Mouse (Mus musculus): ENCODE data around the gene E2f1. TPM values are rescaled to one million over a fixed set of nuclear protein-coding genes. Genes with fewer than 3 reads are reported as not detected.
A peak's percentile ranks its signal among the peaks of the same experiment; 100 is the strongest.

Gene E2f1
- polyA plus RNA-seq, 1 experiment, result 24.2 TPM

- peaks cover 23% of the 10 kb centered on the region for H3K4me1 ChIP-seq
- no peak overlapping the region for H3K4me3 ChIP-seq (replicated peaks)
- TF ChIP-seq FLI1 (IDR thresholded peaks at IDR 0.05; ENCODE audit: low read length) (no peak), GATA1 (IDR thresholded peaks at IDR 0.05; ENCODE audit: borderline replicate concordance, low read length) (no peak)
- H3K36me3 ChIP-seq (replicated peaks; ENCODE audit: low read length), result peaks cover 43% of the 10 kb centered on the region
- peaks cover 5% of the 10 kb centered on the region; the same call in 1 of the 2 replicates for H3K9me3 ChIP-seq
- H3K27me3 ChIP-seq (replicated peaks), result no peaks in the 10 kb centered on the region
These were observed 14.5 kb upstream of the E2f1 start for GRCm38 (mm10) chr2:154583906-154584872.

GRCm38 (mm10) chr2:154581421-154581820 is 11.7 kb upstream of the E2f1 start:
- Histone ChIP-seq H3K9me3 (peaks cover 5% of the 10 kb centered on the region; the same call in 1 of the 2 replicates), H3K4me1 (peaks cover 31% of the 10 kb centered on the region), H3K36me3 (replicated peaks; ENCODE audit: low read length) (peaks cover 17% of the 10 kb centered on the region), H3K4me3 (replicated peaks) (no peak overlapping the region), H3K27me3 (replicated peaks) (no peaks in the 10 kb centered on the region)
- TF ChIP-seq GATA1 (IDR thresholded peaks at IDR 0.05; ENCODE audit: borderline replicate concordance, low read length), result no peak
- TF ChIP-seq FLI1 (IDR thresholded peaks at IDR 0.05; ENCODE audit: low read length), result no peak

- Histone ChIP-seq H3K4me1 (peaks cover 35% of the 10 kb centered on the region), H3K4me3 (replicated peaks) (no peak overlapping the region), H3K9me3 (peaks cover 5% of the 10 kb centered on the region; the same call in 1 of the 2 replicates), H3K36me3 (replicated peaks; ENCODE audit: low read length) (peaks cover 8% of the 10 kb centered on the region), H3K27me3 (replicated peaks) (no peaks in the 10 kb centered on the region)
- TF ChIP-seq FLI1 (IDR thresholded peaks at IDR 0.05; ENCODE audit: low read length) (no peak), GATA1 (IDR thresholded peaks at IDR 0.05; ENCODE audit: borderline replicate concordance, low read length) (no peak)
These were observed 10.9 kb upstream of the E2f1 start for GRCm38 (mm10) chr2:154580586-154580985.

- Histone ChIP-seq H3K4me1 (peaks cover 28% of the 10 kb centered on the region), H3K36me3 (replicated peaks; ENCODE audit: low read length) (no peaks in the 10 kb centered on the region), H3K4me3 (replicated peaks) (no peak overlapping the region), H3K9me3 (peaks cover 5% of the 10 kb centered on the region; the same call in 1 of the 2 replicates), H3K27me3 (replicated peaks) (no peaks in the 10 kb centered on the region)
- TF ChIP-seq FLI1 (IDR thresholded peaks at IDR 0.05; ENCODE audit: low read length), result no peak
These were observed 8.0 kb upstream of the E2f1 start for GRCm38 (mm10) chr2:154577744-154578067.

- Histone ChIP-seq H3K4me1 (peaks cover 32% of the 10 kb centered on the region), H3K27me3 (replicated peaks) (no peaks in the 10 kb centered on the region), H3K36me3 (replicated peaks; ENCODE audit: low read length) (no peaks in the 10 kb centered on the region), H3K9me3 (peaks cover 5% of the 10 kb centered on the region; the same call in 1 of the 2 replicates), H3K4me3 (replicated peaks) (no peak overlapping the region)
- TF ChIP-seq FLI1 (IDR thresholded peaks at IDR 0.05; ENCODE audit: low read length), result no peak
- TF ChIP-seq GATA1 (IDR thresholded peaks at IDR 0.05; ENCODE audit: borderline replicate concordance, low read length), result no peak
These were observed 7.4 kb upstream of the E2f1 start for GRCm38 (mm10) chr2:154576876-154577743.

- Histone ChIP-seq H3K27me3 (replicated peaks) (no peaks in the 10 kb centered on the region), H3K4me1 (peaks cover 53% of the 10 kb centered on the region), H3K9me3 (no peaks in the 10 kb centered on the region), H3K36me3 (replicated peaks; ENCODE audit: low read length) (no peaks in the 10 kb centered on the region), H3K4me3 (replicated peaks) (no peak overlapping the region)
- no peak for TF ChIP-seq GATA1 (IDR thresholded peaks at IDR 0.05; ENCODE audit: borderline replicate concordance, low read length)
- TF ChIP-seq FLI1 (IDR thresholded peaks at IDR 0.05; ENCODE audit: low read length), result no peak
These were observed 4.6 kb upstream of the E2f1 start for GRCm38 (mm10) chr2:154574271-154574670.

- Histone ChIP-seq H3K36me3 (replicated peaks; ENCODE audit: low read length) (no peaks in the 10 kb centered on the region), H3K9me3 (no peaks in the 10 kb centered on the region), H3K4me1 (peaks cover 65% of the 10 kb centered on the region), H3K27me3 (replicated peaks) (no peaks in the 10 kb centered on the region), H3K4me3 (replicated peaks) (no peak overlapping the region)
- TF ChIP-seq GATA1 (IDR thresholded peaks at IDR 0.05; ENCODE audit: borderline replicate concordance, low read length) (no peak), FLI1 (IDR thresholded peaks at IDR 0.05; ENCODE audit: low read length) (no peak)
These were observed 3.3 kb upstream of the E2f1 start for GRCm38 (mm10) chr2:154572996-154573395.

GRCm38 (mm10) chr2:154571976-154572375 is 2.3 kb upstream of the E2f1 start:
- Histone ChIP-seq H3K4me1 (peaks cover 66% of the 10 kb centered on the region), H3K4me3 (replicated peaks) (no peak overlapping the region)
- TF ChIP-seq FLI1 (IDR thresholded peaks at IDR 0.05; ENCODE audit: low read length) (no peak), GATA1 (IDR thresholded peaks at IDR 0.05; ENCODE audit: borderline replicate concordance, low read length) (no peak)

GRCm38 (mm10) chr2:154571266-154571665 is 1.6 kb upstream of the E2f1 start:
- Histone ChIP-seq H3K9me3 (no peaks in the 10 kb centered on the region), H3K4me3 (replicated peaks) (peak overlapping the region; percentile 95), H3K36me3 (replicated peaks; ENCODE audit: low read length) (no peaks in the 10 kb centered on the region), H3K4me1 (peaks cover 66% of the 10 kb centered on the region), H3K27me3 (replicated peaks) (no peaks in the 10 kb centered on the region)
- TF ChIP-seq FLI1 (IDR thresholded peaks at IDR 0.05; ENCODE audit: low read length) (no peak), GATA1 (IDR thresholded peaks at IDR 0.05; ENCODE audit: borderline replicate concordance, low read length) (no peak)

More at GRCm38 (mm10) chr2:154571976-154572375, 2.3 kb upstream of the E2f1 start:
- Histone ChIP-seq H3K9me3 (no peaks in the 10 kb centered on the region), H3K27me3 (replicated peaks) (no peaks in the 10 kb centered on the region), H3K36me3 (replicated peaks; ENCODE audit: low read length) (no peaks in the 10 kb centered on the region)

All from megakaryocyte, embryonic 14.5 days (primary cell).